Mouse (Mus musculus) intestine, postnatal 0 days (tissue): ENCODE measurements around the gene Inava. TPM values are rescaled to one million over a fixed set of nuclear protein-coding genes. Genes with fewer than 3 reads are reported as not detected.

Experiments
- ATAC-seq: fragments of 200-750 bp; cut with Nextera tagmentation; 2 replicates; pipeline ENCODE4 v1.8.0; 2017; ENCODE audit warnings: mild to moderate bottlenecking, moderate TSS enrichment, moderate library complexity
- H3K27ac ChIP-seq: fragments of 300-500 bp; sonication (generic); 2 replicates; pipeline ENCODE4 v1.5.1; 2014; ENCODE audit warnings: mild to moderate bottlenecking, low read depth, low read length, moderate library complexity
- H3K27me3 ChIP-seq: fragments of 300-500 bp; sonication (generic); replicated peaks from 2 replicates; pipeline ENCODE4 v1.6.1; 2014; ENCODE audit warnings: low read length, mixed read lengths; ENCODE audit not compliant: control insufficient read depth, insufficient read depth
- H3K36me3 ChIP-seq: fragments of 300-500 bp; sonication (generic); 2 replicates; pipeline ENCODE4 v1.6.1; 2014; ENCODE audit warnings: mild to moderate bottlenecking, moderate library complexity; ENCODE audit not compliant: control insufficient read depth, insufficient read depth
- H3K4me1 ChIP-seq: fragments of 300-500 bp; sonication (generic); replicated peaks from 2 replicates; pipeline ENCODE4 v1.6.1; 2014; ENCODE audit warnings: antibody characterized with exemption, low read length, mixed read lengths; ENCODE audit not compliant: control insufficient read depth, insufficient read depth
- H3K4me2 ChIP-seq: fragments of 300-500 bp; sonication (generic); replicated peaks from 2 replicates; pipeline ENCODE4 v1.6.1; 2014; ENCODE audit warnings: low read depth, mild to moderate bottlenecking, moderate library complexity
- H3K4me3 ChIP-seq: fragments of 300-500 bp; sonication (generic); 2 replicates; pipeline ENCODE4 v1.5.1; 2014; ENCODE audit warnings: low read depth, low read length
- H3K9ac ChIP-seq: fragments of 300-500 bp; sonication (generic); 2 replicates; pipeline ENCODE4 v1.6.1; 2014; ENCODE audit warnings: mild to moderate bottlenecking, low read depth, low read length
- H3K9me3 ChIP-seq: fragments of 300-500 bp; sonication (generic); 2 replicates; pipeline ENCODE4 v1.6.1; 2016; ENCODE audit warnings: mixed run types; ENCODE audit not compliant: control insufficient read depth
- CTCF ChIP-seq: sonication (generic); IDR thresholded peaks from 2 replicates; pipeline ENCODE4 v1.5.1; 2016; ENCODE audit warnings: low read depth, mild to moderate bottlenecking, control low read depth, antibody characterized with exemption, moderate library complexity
- WGBS: fragments of 180-500 bp; shearing (Covaris S2); extraction: QIAGEN DNeasy Blood & Tissue Kit; methylation state at CpG from one replicate; pipeline ENCODE4 v1.1.7; 2014; 5-methylcytosine and 5-hydroxymethylcytosine counted together
- polyA plus RNA-seq: library from polyadenylated mRNA; unstranded; fragments of >200 nt; fragmentation: Nextera tagmentation; extraction: Ambion mirVana; gene quantifications from 2 replicates; pipeline ENCODE4 v1.2.1, GENCODE M21; 2015

The Inava gene
- 15.8 and 18.3 TPM in 2 replicates for polyA plus RNA-seq

GRCm38 (mm10) chr1:136233892-136234594 lies at the start of gene Inava:
Gene Inava (minus strand): TSS chr1:136234264.
- H3K36me3 ChIP-seq, result no peaks in the 10 kb centered on the region
- peak within 1 kb of the TSS; percentile 92 for H3K4me2 ChIP-seq
- under 1% methylated on average over 51 of the region's 51 CpGs for WGBS
- peak; percentile 24; the same call in 1 of the 2 replicates for ATAC-seq
- no peak within 1 kb of the TSS for H3K27ac ChIP-seq
- TF ChIP-seq CTCF, result no peak; the same call in none of the 2 replicates
- 0 out of 2 replicates have a peak, but pooled peaks cover 5% of the 10 kb centered on the region for H3K4me1 ChIP-seq
- H3K27me3 ChIP-seq, result no peaks in the 10 kb centered on the region
- H3K9ac ChIP-seq, result peak within 1 kb of the TSS; percentile 58
- no peaks in the 10 kb centered on the region for H3K9me3 ChIP-seq
- peak within 1 kb of the TSS; percentile 54 for H3K4me3 ChIP-seq

- no peaks in the 10 kb centered on the region for H3K27me3 ChIP-seq
- H3K27ac ChIP-seq, result no peak overlapping the region
- no peak overlapping the region for H3K4me2 ChIP-seq
- no peak for TF ChIP-seq CTCF
- WGBS, result 91% methylated on average over 8 of the region's 8 CpGs
- no peak for ATAC-seq
- H3K9me3 ChIP-seq, result no peaks in the 10 kb centered on the region
- no peak overlapping the region for H3K9ac ChIP-seq
- peaks cover 53% of the 10 kb centered on the region for H3K36me3 ChIP-seq
- no peaks in the 10 kb centered on the region for H3K4me1 ChIP-seq
- no peak overlapping the region for H3K4me3 ChIP-seq
Observed at GRCm38 (mm10) chr1:136277366-136277765, 43.3 kb upstream of the Inava start.

- Histone ChIP-seq H3K4me1 (no peaks in the 10 kb centered on the region), H3K9ac (no peak overlapping the region), H3K36me3 (peaks cover 17% of the 10 kb centered on the region), H3K9me3 (no peaks in the 10 kb centered on the region), H3K27me3 (no peaks in the 10 kb centered on the region; the same call in none of the 2 replicates), H3K4me2 (no peak overlapping the region), H3K4me3 (no peak overlapping the region), H3K27ac (no peak overlapping the region)
- no peak for ATAC-seq
- WGBS, result 77% methylated on average over 7 of the region's 7 CpGs
- no peak for TF ChIP-seq CTCF
Observed at GRCm38 (mm10) chr1:136268224-136268623, 34.2 kb upstream of the Inava start.

GRCm38 (mm10) chr1:136266127-136266526 lies 32.1 kb upstream of the Inava start:
- Histone ChIP-seq H3K27ac (no peak overlapping the region), H3K9me3 (no peaks in the 10 kb centered on the region), H3K36me3 (peaks cover 11% of the 10 kb centered on the region; the same call in 1 of the 2 replicates), H3K9ac (no peak overlapping the region), H3K4me3 (no peak overlapping the region), H3K4me1 (no peaks in the 10 kb centered on the region), H3K27me3 (peaks cover 8% of the 10 kb centered on the region), H3K4me2 (no peak overlapping the region)
- ATAC-seq, result no peak
- no peak for TF ChIP-seq CTCF
- whole genome bisulfite sequencing, result 54% methylated on average over 6 of the region's 6 CpGs

GRCm38 (mm10) chr1:136263355-136263754 lies 29.3 kb upstream of the Inava start:
- Histone ChIP-seq H3K36me3 (no peaks in the 10 kb centered on the region), H3K27ac (no peak overlapping the region), H3K27me3 (peaks cover 36% of the 10 kb centered on the region), H3K9me3 (no peaks in the 10 kb centered on the region), H3K9ac (no peak overlapping the region), H3K4me1 (peaks cover 5% of the 10 kb centered on the region; the same call in 1 of the 2 replicates), H3K4me2 (no peak overlapping the region), H3K4me3 (no peak overlapping the region)
- no peak for ATAC-seq
- no peak for TF ChIP-seq CTCF
- 87% methylated on average over 5 of the region's 5 CpGs for WGBS

- peak within 1 kb of the TSS; percentile 94 for H3K4me2 ChIP-seq
- no peaks in the 10 kb centered on the region for H3K9me3 ChIP-seq
- H3K9ac ChIP-seq, result 0 out of 2 replicates have a peak within 1 kb of the TSS, but pooled peaks have one; percentile 17
- peaks cover 5% of the 10 kb centered on the region; the same call in 1 of the 2 replicates for H3K4me1 ChIP-seq
- WGBS, result 13% methylated on average over 28 of the region's 28 CpGs
- H3K4me3 ChIP-seq, result peak within 1 kb of the TSS; percentile 47
- no peak within 1 kb of the TSS; the same call in 1 of the 2 replicates for H3K27ac ChIP-seq
- no peak for TF ChIP-seq CTCF
- peaks cover 50% of the 10 kb centered on the region for H3K27me3 ChIP-seq
- peak; percentile 17; the same call in 1 of the 2 replicates for ATAC-seq
- H3K36me3 ChIP-seq, result no peaks in the 10 kb centered on the region
Observed at GRCm38 (mm10) chr1:136260635-136261238, 26.7 kb upstream of the Inava start, which contains the start of gene Gpr25. Gene Gpr25 (minus strand): TSS chr1:136260873.
